Mouse (Mus musculus): ENCODE results near the gene Fam228b. TPM values are rescaled to one million over a fixed set of nuclear protein-coding genes. Genes with fewer than 3 reads are reported as not detected.
"Not testable (repeated sequence)": the region's sequence is repeated elsewhere in the genome, so short reads cannot be mapped to it uniquely, and the experiment has no call there.

The Fam228b gene
- total and polyA plus RNA-seq, 3 experiments, result 0.88 to 2.1 (median 2.0) TPM

- WGBS, result 87% methylated on average over 14 of the region's 14 CpGs
- Histone ChIP-seq H3K9ac (ENCODE audit: low read depth, low read length) (no peak overlapping the region), H3K4me1 (ENCODE audit: control insufficient read depth, insufficient read depth, low read length) (no peaks in the 10 kb centered on the region), H3K27me3 (ENCODE audit: control insufficient read depth, insufficient read depth, low read length) (no peaks in the 10 kb centered on the region), H3K79me2 (replicated peaks; ENCODE audit: control insufficient read depth, insufficient read depth, low read length) (no peaks in the 10 kb centered on the region), H3K36me3 (ENCODE audit: control insufficient read depth, insufficient read depth, low read length) (no peaks in the 10 kb centered on the region), H3K27ac (no peak overlapping the region), H3K4me3 (no peak overlapping the region)
- TF ChIP-seq EP300 (IDR thresholded peaks at IDR 0.05; ENCODE audit: insufficient read depth, low read depth, low read length) (no peak), POLR2A (IDR thresholded peaks at IDR 0.05; ENCODE audit: insufficient read depth, low read depth, low read length) (no peak), CTCF (IDR thresholded peaks at IDR 0.05) (no peak)
- intact Hi-C loops (cut with DNase I), result no loop called here
- no peak for DNase-seq
Observed at GRCm38 (mm10) chr12:4707488-4708017, 61.5 kb downstream of the Fam228b start.

DNA sequence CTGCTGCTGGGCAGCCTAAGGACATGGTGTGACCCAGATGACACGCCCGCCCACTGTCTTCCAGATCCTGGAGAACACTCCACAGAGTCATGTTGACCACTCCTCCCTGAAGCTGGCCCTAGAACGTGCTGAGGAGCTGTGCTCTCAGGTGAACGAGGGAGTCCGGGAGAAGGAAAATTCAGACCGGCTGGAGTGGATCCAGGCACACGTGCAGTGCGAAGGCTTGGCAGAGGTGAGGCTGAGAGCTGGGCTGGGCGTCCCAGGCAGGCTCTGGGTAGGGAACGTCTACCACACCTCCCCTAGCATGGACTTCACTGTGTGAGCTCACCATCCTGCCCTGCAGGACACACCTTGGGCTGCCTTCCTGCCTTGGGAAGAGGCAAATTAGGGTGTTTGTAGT is 62.2 kb downstream of the Fam228b start:
- H3K4me1 ChIP-seq (ENCODE audit: control insufficient read depth, insufficient read depth, low read length), result no peaks in the 10 kb centered on the region
- TF ChIP-seq POLR2A (IDR thresholded peaks at IDR 0.05; ENCODE audit: insufficient read depth, low read depth, low read length), result no peak
- TF ChIP-seq CTCF (IDR thresholded peaks at IDR 0.05), result no peak
- TF ChIP-seq EP300 (IDR thresholded peaks at IDR 0.05; ENCODE audit: insufficient read depth, low read depth, low read length), result no peak
- no peaks in the 10 kb centered on the region for H3K36me3 ChIP-seq (ENCODE audit: control insufficient read depth, insufficient read depth, low read length)
- WGBS, result 87% methylated on average over 10 of the region's 10 CpGs
- no peaks in the 10 kb centered on the region for H3K79me2 ChIP-seq (replicated peaks; ENCODE audit: control insufficient read depth, insufficient read depth, low read length)
- no peak overlapping the region for H3K27ac ChIP-seq
- no peaks in the 10 kb centered on the region for H3K27me3 ChIP-seq (ENCODE audit: control insufficient read depth, insufficient read depth, low read length)
- DNase-seq, result no peak
- H3K9ac ChIP-seq (ENCODE audit: low read depth, low read length), result no peak overlapping the region
- intact Hi-C loops (cut with DNase I), result no loop called here
- no peak overlapping the region for H3K4me3 ChIP-seq

GRCm38 (mm10) chr12:4706175-4706574 is 62.9 kb downstream of the Fam228b start:
- Histone ChIP-seq H3K79me2 (replicated peaks; ENCODE audit: control insufficient read depth, insufficient read depth, low read length) (no peaks in the 10 kb centered on the region), H3K9ac (ENCODE audit: low read depth, low read length) (no peak overlapping the region)
- 91% methylated on average over 5 of the region's 5 CpGs for WGBS

DNA sequence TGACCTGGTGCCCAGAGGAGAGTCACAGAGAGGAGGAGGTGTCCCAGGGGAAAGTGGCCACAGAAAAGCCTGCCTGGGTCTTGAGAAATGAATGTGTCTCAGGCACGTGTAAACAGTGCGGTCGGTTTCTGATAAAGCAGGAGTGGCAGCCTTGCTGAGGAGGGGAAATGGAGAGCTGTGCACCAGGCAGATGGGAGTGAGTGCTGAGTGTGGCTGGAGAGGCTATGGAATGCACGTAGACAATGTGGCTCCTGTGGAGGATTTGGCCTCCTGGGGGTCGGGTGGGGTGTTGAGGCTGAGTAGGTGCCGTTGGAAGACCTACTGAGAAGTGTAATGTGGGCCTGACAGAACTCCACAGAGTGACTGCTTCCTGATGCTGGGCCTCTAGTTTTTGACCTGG is 63.4 kb downstream of the Fam228b start:
- H3K27ac ChIP-seq; H3K79me2 ChIP-seq (replicated peaks; ENCODE audit: control insufficient read depth, insufficient read depth, low read length); H3K9ac ChIP-seq (ENCODE audit: low read depth, low read length); H3K4me3 ChIP-seq; H3K4me1 ChIP-seq (ENCODE audit: control insufficient read depth, insufficient read depth, low read length); H3K36me3 ChIP-seq (ENCODE audit: control insufficient read depth, insufficient read depth, low read length); H3K27me3 ChIP-seq (ENCODE audit: control insufficient read depth, insufficient read depth, low read length); intact Hi-C loops (cut with DNase I); DNase-seq: not testable (repeated sequence)
- 66% methylated on average over 6 of the region's 6 CpGs for WGBS

More at GRCm38 (mm10) chr12:4706175-4706574, 62.9 kb downstream of the Fam228b start:
- no peak overlapping the region for H3K4me3 ChIP-seq
- intact Hi-C loops (cut with DNase I), result no loop called here
- no peaks in the 10 kb centered on the region for H3K27me3 ChIP-seq (ENCODE audit: control insufficient read depth, insufficient read depth, low read length)
- TF ChIP-seq POLR2A (IDR thresholded peaks at IDR 0.05; ENCODE audit: insufficient read depth, low read depth, low read length) (no peak), EP300 (IDR thresholded peaks at IDR 0.05; ENCODE audit: insufficient read depth, low read depth, low read length) (no peak), CTCF (IDR thresholded peaks at IDR 0.05) (no peak)
- H3K27ac ChIP-seq, result no peak overlapping the region
- H3K36me3 ChIP-seq (ENCODE audit: control insufficient read depth, insufficient read depth, low read length), result no peaks in the 10 kb centered on the region
- DNase-seq, result no peak
- H3K4me1 ChIP-seq (ENCODE audit: control insufficient read depth, insufficient read depth, low read length), result no peaks in the 10 kb centered on the region

GRCm38 (mm10) chr12:4694534-4694933 is 74.5 kb downstream of the Fam228b start:
- Histone ChIP-seq H3K4me3 (no peak overlapping the region), H3K9ac (ENCODE audit: low read depth, low read length) (no peak overlapping the region), H3K79me2 (replicated peaks; ENCODE audit: control insufficient read depth, insufficient read depth, low read length) (no peaks in the 10 kb centered on the region), H3K36me3 (ENCODE audit: control insufficient read depth, insufficient read depth, low read length) (no peaks in the 10 kb centered on the region), H3K27me3 (ENCODE audit: control insufficient read depth, insufficient read depth, low read length) (no peaks in the 10 kb centered on the region), H3K27ac (no peak overlapping the region), H3K4me1 (ENCODE audit: control insufficient read depth, insufficient read depth, low read length) (no peaks in the 10 kb centered on the region)
- WGBS, result 100% methylated on average over 1 of the region's 1 CpGs
- DNase-seq, result no peak
- no peak for TF ChIP-seq POLR2A (IDR thresholded peaks at IDR 0.05; ENCODE audit: insufficient read depth, low read depth, low read length)
- no peak for TF ChIP-seq CTCF (IDR thresholded peaks at IDR 0.05)
- no peak for TF ChIP-seq EP300 (IDR thresholded peaks at IDR 0.05; ENCODE audit: insufficient read depth, low read depth, low read length)
- intact Hi-C loops (cut with DNase I), result no loop called here

GRCm38 (mm10) chr12:4691193-4691592 is 77.9 kb downstream of the Fam228b start:
- Histone ChIP-seq H3K9ac (ENCODE audit: low read depth, low read length) (no peak overlapping the region), H3K36me3 (ENCODE audit: control insufficient read depth, insufficient read depth, low read length) (no peaks in the 10 kb centered on the region), H3K4me1 (ENCODE audit: control insufficient read depth, insufficient read depth, low read length) (no peaks in the 10 kb centered on the region), H3K4me3 (no peak overlapping the region), H3K79me2 (replicated peaks; ENCODE audit: control insufficient read depth, insufficient read depth, low read length) (no peaks in the 10 kb centered on the region), H3K27ac (no peak overlapping the region), H3K27me3 (ENCODE audit: control insufficient read depth, insufficient read depth, low read length) (no peaks in the 10 kb centered on the region)
- TF ChIP-seq POLR2A (IDR thresholded peaks at IDR 0.05; ENCODE audit: insufficient read depth, low read depth, low read length), result no peak
- no peak for TF ChIP-seq CTCF (IDR thresholded peaks at IDR 0.05)
- no peak for TF ChIP-seq EP300 (IDR thresholded peaks at IDR 0.05; ENCODE audit: insufficient read depth, low read depth, low read length)
- intact Hi-C loops (cut with DNase I), result no loop called here
- WGBS, result 96% methylated on average over 3 of the region's 3 CpGs
- no peak for DNase-seq

Other genes with a start within 250 kb of the Fam228b start
- gene Itsn2, start 176.6 kb downstream of the Fam228b start, total RNA-seq (2021), result 10 to 100 TPM; 40.8 to 41.9 TPM
- 20.5 and 48.8 TPM in 2 replicates for gene Itsn2, start 176.6 kb downstream of the Fam228b start, polyA plus RNA-seq (2012; rRNA removed)
- gene Gm3625, start 176.3 kb downstream of the Fam228b start, total RNA-seq (2021), result not detected
- gene Gm3625, start 176.3 kb downstream of the Fam228b start, polyA plus RNA-seq (2012; rRNA removed), result not detected in 2 replicates
- gene Fam228a, start 30.8 kb downstream of the Fam228b start, total RNA-seq (2021), result not detected
- 0.06 and 0.18 TPM in 2 replicates for gene Fam228a, start 30.8 kb downstream of the Fam228b start, polyA plus RNA-seq (2012; rRNA removed)
- 1 to 10 TPM; 2.5 to 2.9 TPM for gene Pfn4, start 245 bp downstream of the Fam228b start, total RNA-seq (2021)
- 1.8 and 4.3 TPM in 2 replicates for gene Pfn4, start 245 bp downstream of the Fam228b start, polyA plus RNA-seq (2012; rRNA removed)
- gene Sf3b6, start 48.3 kb upstream of the Fam228b start, total RNA-seq (2021), result 10 to 100 TPM; 42.0 to 42.8 TPM
- 31.5 and 46.8 TPM in 2 replicates for gene Sf3b6, start 48.3 kb upstream of the Fam228b start, polyA plus RNA-seq (2012; rRNA removed)
- gene Fkbp1b, start 72.3 kb upstream of the Fam228b start, total RNA-seq (2021), result 1 to 10 TPM in 1 of 2 experiments, under 1 TPM in 1; 0.50 to 1.1 TPM
- 2.4 and 3.6 TPM in 2 replicates for gene Fkbp1b, start 72.3 kb upstream of the Fam228b start, polyA plus RNA-seq (2012; rRNA removed)
- 1 to 10 TPM; 6.2 to 9.1 TPM for gene Wdcp, start 74.0 kb upstream of the Fam228b start, total RNA-seq (2021)
- gene Wdcp, start 74.0 kb upstream of the Fam228b start, polyA plus RNA-seq (2012; rRNA removed), result 7.4 and 12.7 TPM in 2 replicates
- gene Mfsd2b, start 105.1 kb upstream of the Fam228b start, total RNA-seq (2021), result 1 to 10 TPM in 1 of 2 experiments, under 1 TPM in 1; 0.55 to 2.3 TPM
- 1.7 and 2.0 TPM in 2 replicates for gene Mfsd2b, start 105.1 kb upstream of the Fam228b start, polyA plus RNA-seq (2012; rRNA removed)
- 10 to 100 TPM; 72.1 to 76.0 TPM for gene Ubxn2a, start 138.4 kb upstream of the Fam228b start, total RNA-seq (2021)
- gene Ubxn2a, start 138.4 kb upstream of the Fam228b start, polyA plus RNA-seq (2012; rRNA removed), result 11.2 and 22.5 TPM in 2 replicates
- 10 to 100 TPM; 13.7 to 14.6 TPM for gene Atad2b, start 148.1 kb upstream of the Fam228b start, total RNA-seq (2021)
- 4.0 and 7.4 TPM in 2 replicates for gene Atad2b, start 148.1 kb upstream of the Fam228b start, polyA plus RNA-seq (2012; rRNA removed)

Data from heart, adult 2 months (tissue).